Mouse (Mus musculus): Measurements from ENCODE around the gene Tcf7l2.
A peak's percentile ranks its signal among the peaks of the same experiment; 100 is the strongest.

Gene Tcf7l2

GRCm38 (mm10) chr19:55797834-55798233 is 56.2 kb downstream of the Tcf7l2 start:
- peak; percentile 91 for DNase-seq

GRCm38 (mm10) chr19:55799411-55799810 is 57.8 kb downstream of the Tcf7l2 start:
- DNase-seq: no peak

- no peak for DNase-seq
Observed at GRCm38 (mm10) chr19:55800059-55800458, 58.4 kb downstream of the Tcf7l2 start.

DNA sequence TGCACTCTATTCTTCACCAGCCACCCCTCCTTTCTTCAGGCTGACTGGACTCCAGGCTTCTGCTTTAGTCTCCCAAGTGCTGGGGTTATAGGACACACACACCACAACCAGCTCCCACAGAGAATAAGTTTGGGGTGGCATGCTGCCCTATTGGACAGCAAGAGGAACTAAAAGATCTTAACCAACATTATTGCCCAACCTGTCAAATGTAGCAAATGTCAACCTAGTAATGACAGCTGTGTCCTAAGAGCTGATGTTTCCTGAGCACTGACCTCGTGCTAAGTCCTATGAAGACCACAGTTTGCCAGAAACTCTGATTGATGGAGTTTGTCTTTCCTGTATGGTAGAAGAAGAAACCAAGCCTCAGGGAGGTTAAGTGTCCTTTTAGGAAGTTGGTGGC is 61.5 kb downstream of the Tcf7l2 start:
- DNase-seq: no peak

DNA sequence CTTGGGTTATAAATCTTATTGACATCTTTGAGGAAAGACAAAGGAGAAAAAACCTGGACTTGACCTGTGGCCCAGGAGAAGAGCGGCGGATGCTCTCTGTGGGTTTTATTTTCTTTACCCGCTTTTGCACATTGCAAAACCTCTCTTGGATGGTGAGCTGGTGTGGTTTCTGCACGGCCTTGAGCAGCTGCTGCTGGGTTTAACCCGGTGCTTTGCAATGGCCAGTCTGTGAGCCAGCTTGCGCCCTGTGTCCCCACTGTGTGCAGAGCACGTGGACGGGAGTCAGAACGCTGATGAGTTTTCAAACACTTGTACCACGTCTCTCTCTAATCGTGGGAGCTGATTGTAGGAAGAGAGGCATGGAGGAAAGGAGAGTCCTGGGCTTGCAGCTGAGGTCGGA is 62.2 kb downstream of the Tcf7l2 start:
- DNase-seq: no peak

GRCm38 (mm10) chr19:55804795-55805194 is 63.2 kb downstream of the Tcf7l2 start:
- no peak for DNase-seq

- DNase-seq: peak; percentile 93
Observed at GRCm38 (mm10) chr19:55806434-55807193, 65.0 kb downstream of the Tcf7l2 start.

DNA sequence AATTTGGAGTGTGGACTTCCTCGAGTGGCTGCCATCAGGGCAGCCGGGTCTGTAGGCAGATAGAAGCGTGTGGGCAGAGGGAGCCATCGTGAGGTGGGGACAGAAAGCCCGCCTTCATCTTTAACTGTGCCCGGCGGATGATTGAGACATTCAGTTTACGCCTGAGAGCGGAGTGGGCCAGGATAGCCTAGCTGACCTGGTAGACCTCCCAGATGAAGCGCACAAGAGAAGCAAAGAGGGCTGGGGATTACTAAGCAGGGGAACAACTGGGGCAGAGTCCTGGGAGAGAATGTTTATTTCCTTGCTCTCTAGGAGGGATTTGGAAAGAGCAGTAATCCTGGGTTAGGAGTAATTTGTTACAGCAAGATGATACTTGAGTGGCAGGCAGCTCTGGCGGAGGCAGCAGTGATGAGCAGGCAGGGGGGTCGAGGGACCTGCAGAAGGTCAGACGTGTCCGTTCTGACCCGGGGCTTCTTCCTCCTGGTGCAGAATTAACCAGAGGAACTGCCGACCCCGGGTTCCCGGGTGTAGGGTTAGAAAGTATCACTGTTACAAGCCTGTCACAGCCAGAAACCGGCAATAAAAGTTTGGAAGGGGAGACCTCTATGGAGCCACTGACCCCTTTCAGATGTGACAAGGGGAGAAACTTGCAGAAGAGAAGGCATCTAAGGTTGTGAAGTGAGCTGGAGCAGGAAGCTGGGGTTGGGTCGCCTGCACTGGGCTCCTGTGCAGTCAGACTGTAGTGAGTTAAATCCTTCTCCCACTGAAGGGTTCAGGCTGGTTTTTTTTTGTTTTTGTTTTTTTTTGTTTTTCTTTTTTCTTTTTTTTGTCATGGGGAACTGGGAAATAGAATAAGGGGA is 65.8 kb downstream of the Tcf7l2 start:
- no peak for DNase-seq

- no peak for DNase-seq
Observed at GRCm38 (mm10) chr19:55808304-55808703, 66.7 kb downstream of the Tcf7l2 start.

GRCm38 (mm10) chr19:55809539-55809938 is 67.9 kb downstream of the Tcf7l2 start:
- no peak for DNase-seq

- DNase-seq: no peak
Observed at GRCm38 (mm10) chr19:55812236-55812635, 70.6 kb downstream of the Tcf7l2 start.

DNA sequence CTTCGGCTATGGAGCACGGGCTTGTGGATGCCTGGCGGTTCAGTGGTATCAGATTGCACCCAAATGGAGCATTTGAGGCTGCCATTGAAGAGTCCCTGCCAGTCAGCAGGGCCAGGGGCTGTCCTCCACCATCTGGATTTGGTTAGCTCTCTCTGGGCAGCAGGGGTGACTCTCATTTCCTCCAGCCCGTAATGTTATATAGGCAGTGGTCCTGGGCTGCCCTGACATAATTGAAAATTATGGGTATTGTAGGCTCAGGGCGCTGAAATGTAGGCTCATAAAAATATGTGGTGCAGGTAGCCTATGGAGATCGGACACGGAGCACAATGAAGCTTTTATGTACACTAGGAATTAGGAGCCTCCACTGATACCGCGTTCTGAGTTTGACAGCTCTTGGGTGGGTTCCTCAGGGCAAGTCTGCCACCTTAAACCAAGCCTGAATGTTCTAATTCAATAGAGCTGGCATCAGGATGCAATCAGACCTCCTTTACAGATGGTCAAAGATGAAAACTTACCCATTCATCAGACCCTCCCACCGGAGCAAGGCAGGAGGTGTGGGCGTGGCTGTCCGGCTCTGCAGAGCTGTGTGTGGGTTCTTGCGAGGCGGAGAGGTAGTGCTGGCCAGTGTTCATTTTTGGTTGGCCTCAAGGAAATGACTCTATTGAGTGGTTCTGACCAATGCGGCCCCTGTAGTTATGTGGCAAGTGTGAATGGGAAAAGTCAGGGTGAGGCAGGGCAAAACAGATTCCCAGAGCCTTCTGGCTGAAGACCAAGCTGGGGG is 73.6 kb downstream of the Tcf7l2 start:
- no peak for DNase-seq

DNA sequence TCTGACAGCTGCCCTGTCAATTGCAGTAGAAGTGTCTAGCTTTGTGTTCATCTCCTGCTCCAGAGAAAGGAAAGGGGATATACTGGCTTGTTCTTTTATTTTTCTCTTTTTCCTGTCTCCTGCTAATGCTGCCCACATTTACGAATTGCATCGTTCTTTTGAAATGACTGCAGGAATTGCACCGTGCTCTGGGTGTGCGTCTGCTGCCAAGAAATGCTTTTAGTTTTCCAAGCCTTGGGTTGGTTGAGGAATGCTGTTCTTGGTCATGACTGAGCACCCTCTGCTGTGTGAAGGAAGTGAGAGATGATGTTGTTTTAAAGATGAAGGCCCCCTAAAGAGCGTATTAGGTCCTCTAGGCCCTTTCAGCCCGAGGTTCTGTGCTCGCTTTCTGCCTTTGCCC is 75.4 kb downstream of the Tcf7l2 start:
- no peak for DNase-seq

- no peak for DNase-seq
Observed at GRCm38 (mm10) chr19:55820202-55820601, 78.6 kb downstream of the Tcf7l2 start.

DNA sequence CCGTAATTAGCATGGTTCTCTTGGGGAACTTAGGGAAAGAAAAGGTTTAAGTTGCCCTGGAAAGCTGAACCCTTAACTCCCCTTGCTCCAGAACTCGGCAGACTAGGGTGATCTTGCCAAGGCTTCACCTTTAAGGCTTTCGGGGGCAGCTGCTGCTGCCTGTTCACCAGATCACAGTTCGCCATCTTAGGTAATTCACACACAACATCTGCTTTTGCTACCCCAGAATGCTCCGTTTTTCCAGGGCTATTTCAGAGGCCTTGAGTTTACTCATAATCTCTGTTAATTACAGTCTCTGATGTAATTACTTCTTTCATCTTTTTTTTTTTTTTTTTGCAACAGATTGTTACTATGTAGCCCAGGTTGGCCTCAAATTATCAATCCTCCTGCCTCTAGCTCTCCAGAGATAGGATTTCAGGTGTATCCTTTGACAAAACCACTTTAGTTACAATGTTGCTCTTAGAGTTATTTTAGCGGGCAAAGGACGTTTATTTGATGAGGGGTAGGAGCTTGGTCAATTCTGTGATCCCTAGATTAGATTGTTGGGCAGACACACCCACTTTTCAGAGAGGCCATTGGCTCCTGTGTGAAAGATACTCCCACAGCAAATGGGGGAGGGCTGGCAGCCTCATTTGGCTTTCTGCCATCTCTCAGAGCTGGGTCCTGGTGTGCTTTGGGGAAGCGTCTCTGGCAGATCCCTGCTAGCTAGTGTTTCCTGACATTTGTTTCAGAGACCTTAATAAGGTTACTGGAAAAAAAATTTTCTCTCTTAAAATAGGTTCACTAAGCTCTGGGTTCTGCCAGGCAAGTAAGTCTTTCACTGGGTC is 83.6 kb downstream of the Tcf7l2 start:
- peak; percentile 93 for DNase-seq

DNA sequence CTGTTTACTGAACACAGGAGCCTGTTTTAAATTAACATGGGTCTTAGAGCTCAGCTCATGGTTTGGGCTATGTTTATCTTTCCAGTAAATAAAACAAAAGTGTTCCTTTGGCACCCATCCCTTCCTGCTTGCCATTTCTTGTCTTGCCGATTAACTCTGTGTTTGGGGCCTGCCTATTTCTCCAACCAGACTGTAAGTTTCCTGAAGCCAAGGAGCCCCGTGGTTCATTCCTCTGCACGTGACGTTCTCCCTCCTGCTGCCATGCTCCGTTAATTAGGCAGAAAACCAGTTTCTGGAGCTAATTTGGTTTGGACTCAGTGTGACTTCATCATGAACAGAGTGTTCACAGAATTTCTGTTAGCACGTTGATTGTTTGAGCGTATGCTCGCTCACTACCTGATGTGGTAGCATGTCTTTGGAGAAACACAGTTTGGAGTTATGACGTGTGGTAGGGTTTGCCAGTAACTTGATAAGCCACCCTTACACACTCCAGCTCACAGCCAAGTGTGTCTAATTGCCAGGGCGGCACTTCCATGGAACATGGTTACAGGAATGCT is 84.4 kb downstream of the Tcf7l2 start:
- DNase-seq: no peak

GRCm38 (mm10) chr19:55827613-55828259 is 86.1 kb downstream of the Tcf7l2 start:
- no peak for DNase-seq

DNA sequence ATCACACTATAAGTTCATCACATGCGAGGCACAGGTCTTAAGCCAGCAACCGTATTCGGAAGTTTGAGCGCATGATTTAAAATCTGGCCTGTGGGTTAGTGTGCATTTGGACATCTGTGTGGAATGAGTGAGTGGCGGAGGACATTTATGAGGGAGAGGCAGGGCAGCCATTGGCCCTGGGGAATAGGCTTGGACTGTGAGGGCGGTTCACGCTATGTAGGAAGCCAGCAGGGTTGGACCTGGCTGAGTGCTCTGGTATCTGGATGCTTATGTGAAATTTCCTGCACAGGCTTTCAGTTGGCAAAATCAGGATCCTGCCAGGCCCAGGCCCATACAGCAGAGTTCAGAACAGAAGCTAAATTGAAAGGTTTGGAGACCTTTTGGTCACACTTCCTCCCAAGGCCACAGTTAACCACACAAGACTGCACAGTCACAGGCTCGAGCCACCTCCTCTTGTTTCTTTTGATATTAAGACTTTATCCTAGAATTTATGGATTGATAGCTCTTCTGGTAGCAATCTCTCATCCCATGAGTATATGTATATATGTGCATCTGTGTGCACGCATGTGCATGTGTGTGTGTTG is 89.4 kb downstream of the Tcf7l2 start:
- DNase-seq: peak; percentile 93

DNA sequence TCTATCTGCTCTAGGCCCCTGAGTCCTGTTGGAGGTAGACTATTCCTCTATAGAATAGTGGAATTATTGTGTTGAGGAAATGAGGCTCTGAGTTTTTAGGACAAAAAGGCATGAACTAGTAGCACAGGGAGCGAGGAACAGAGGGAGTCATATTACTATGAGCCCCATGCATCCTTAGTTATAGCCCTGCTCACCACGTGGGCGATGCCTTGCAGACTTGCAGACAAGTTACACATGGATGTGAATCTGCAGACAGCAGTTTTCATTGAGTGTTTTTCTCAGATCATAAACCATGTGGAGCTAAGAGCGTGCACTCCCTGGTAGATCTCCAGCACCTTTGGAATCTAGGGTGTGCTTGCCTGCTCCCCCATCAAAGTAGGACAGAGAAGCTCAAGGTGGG is 90.5 kb downstream of the Tcf7l2 start:
- DNase-seq: no peak

- no peak for DNase-seq
Observed at GRCm38 (mm10) chr19:55833807-55834385, 92.3 kb downstream of the Tcf7l2 start.

All from heart, adult 11 months (tissue).